Mouse (Mus musculus): ENCODE measurements at regions not wholly inside any gene's neighbourhood (a gene's known extent, or its start where the extent isn't known, plus 50 kb on each side); places are given as distances from the start of the nearest gene placed in this dataset.

GRCm38 (mm10) chr5:45266914-45267313, 183.1 kb downstream of the Qdpr start:
- Histone ChIP-seq H3K27me3 (replicated peaks) (no peaks in the 10 kb centered on the region), H3K36me3 (no peaks in the 10 kb centered on the region), H3K4me2 (no peak overlapping the region), H3K4me1 (no peaks in the 10 kb centered on the region), H3K27ac (no peak overlapping the region), H3K9me3 (no peaks in the 10 kb centered on the region), H3K4me3 (replicated peaks) (no peak overlapping the region), H3K9ac (no peak overlapping the region)
- WGBS = 55% methylated on average over 5 of the region's 5 CpGs
- no peak for ATAC-seq (ENCODE audit: insufficient read depth, low FRiP score, low read depth)

- Histone ChIP-seq H3K36me3 (no peaks in the 10 kb centered on the region), H3K4me1 (no peaks in the 10 kb centered on the region), H3K27me3 (replicated peaks) (no peaks in the 10 kb centered on the region), H3K4me2 (no peak overlapping the region), H3K9me3 (no peaks in the 10 kb centered on the region), H3K4me3 (replicated peaks) (no peak overlapping the region), H3K9ac (no peak overlapping the region), H3K27ac (no peak overlapping the region)
- no peak for ATAC-seq (ENCODE audit: insufficient read depth, low FRiP score, low read depth)
- 98% methylated on average over 1 of the region's 1 CpGs for WGBS
Observed at GRCm38 (mm10) chr5:45258486-45258885, 191.6 kb downstream of the Qdpr start.

GRCm38 (mm10) chr5:45256256-45256999, 193.6 kb downstream of the Qdpr start:
- no peak for ATAC-seq (ENCODE audit: insufficient read depth, low FRiP score, low read depth)
- H3K4me3 ChIP-seq (replicated peaks) = no peak overlapping the region
- 35% methylated on average over 9 of the region's 9 CpGs for WGBS
- H3K9ac ChIP-seq = no peak overlapping the region
- H3K4me2 ChIP-seq = no peak overlapping the region
- H3K27me3 ChIP-seq (replicated peaks) = no peaks in the 10 kb centered on the region
- H3K4me1 ChIP-seq = no peaks in the 10 kb centered on the region
- no peak overlapping the region for H3K27ac ChIP-seq
- H3K9me3 ChIP-seq = no peaks in the 10 kb centered on the region
- H3K36me3 ChIP-seq = no peaks in the 10 kb centered on the region

GRCm38 (mm10) chr5:45231856-45232255, 218.2 kb downstream of the Qdpr start:
- H3K4me3 ChIP-seq (replicated peaks) = no peak overlapping the region
- H3K4me1 ChIP-seq = no peaks in the 10 kb centered on the region
- H3K27ac ChIP-seq = no peak overlapping the region
- H3K36me3 ChIP-seq = no peaks in the 10 kb centered on the region
- no peak overlapping the region for H3K9ac ChIP-seq
- no peak overlapping the region for H3K4me2 ChIP-seq
- ATAC-seq (ENCODE audit: insufficient read depth, low FRiP score, low read depth) = no peak
- no peaks in the 10 kb centered on the region for H3K9me3 ChIP-seq
- WGBS = 74% methylated on average over 4 of the region's 4 CpGs
- no peaks in the 10 kb centered on the region for H3K27me3 ChIP-seq (replicated peaks)

- ATAC-seq (ENCODE audit: insufficient read depth, low FRiP score, low read depth) = no peak
- Histone ChIP-seq H3K9me3 (no peaks in the 10 kb centered on the region), H3K27ac (no peak overlapping the region), H3K9ac (no peak overlapping the region), H3K36me3 (no peaks in the 10 kb centered on the region), H3K4me1 (no peaks in the 10 kb centered on the region), H3K27me3 (replicated peaks) (no peaks in the 10 kb centered on the region), H3K4me3 (replicated peaks) (no peak overlapping the region), H3K4me2 (no peak overlapping the region)
- 52% methylated on average over 1 of the region's 1 CpGs for WGBS
Observed at GRCm38 (mm10) chr5:45230097-45230496, 219.9 kb downstream of the Qdpr start.

GRCm38 (mm10) chr5:45229477-45229876, 220.6 kb downstream of the Qdpr start:
- ATAC-seq (ENCODE audit: insufficient read depth, low FRiP score, low read depth) = no peak

GRCm38 (mm10) chr5:45228226-45228927, 221.7 kb downstream of the Qdpr start:
- Histone ChIP-seq H3K4me3 (replicated peaks) (no peak overlapping the region), H3K4me2 (no peak overlapping the region), H3K4me1 (no peaks in the 10 kb centered on the region), H3K27me3 (replicated peaks) (no peaks in the 10 kb centered on the region), H3K36me3 (no peaks in the 10 kb centered on the region), H3K27ac (no peak overlapping the region), H3K9ac (no peak overlapping the region), H3K9me3 (no peaks in the 10 kb centered on the region)
- WGBS = 79% methylated on average over 6 of the region's 6 CpGs
- ATAC-seq (ENCODE audit: insufficient read depth, low FRiP score, low read depth) = no peak

More at GRCm38 (mm10) chr5:45229477-45229876, 220.6 kb downstream of the Qdpr start:
- H3K4me2 ChIP-seq = no peak overlapping the region
- H3K4me3 ChIP-seq (replicated peaks) = no peak overlapping the region
- H3K27ac ChIP-seq = no peak overlapping the region
- no peaks in the 10 kb centered on the region for H3K36me3 ChIP-seq
- H3K4me1 ChIP-seq = no peaks in the 10 kb centered on the region
- no peaks in the 10 kb centered on the region for H3K9me3 ChIP-seq
- 61% methylated on average over 3 of the region's 3 CpGs for WGBS
- no peaks in the 10 kb centered on the region for H3K27me3 ChIP-seq (replicated peaks)
- no peak overlapping the region for H3K9ac ChIP-seq

GRCm38 (mm10) chr5:45220272-45220916, 229.6 kb downstream of the Qdpr start:
- no peak overlapping the region for H3K4me3 ChIP-seq (replicated peaks)
- H3K27ac ChIP-seq = peak overlapping the region; percentile 38; the same call in 1 of the 2 replicates
- no peak overlapping the region for H3K9ac ChIP-seq
- no peaks in the 10 kb centered on the region for H3K4me1 ChIP-seq
- no peaks in the 10 kb centered on the region for H3K36me3 ChIP-seq
- H3K9me3 ChIP-seq = no peaks in the 10 kb centered on the region
- H3K27me3 ChIP-seq (replicated peaks) = no peaks in the 10 kb centered on the region
- WGBS = 48% methylated on average over 6 of the region's 6 CpGs
- H3K4me2 ChIP-seq = no peak overlapping the region
- no peak; the same call in 1 of the 2 replicates for ATAC-seq (ENCODE audit: insufficient read depth, low FRiP score, low read depth)

- Histone ChIP-seq H3K4me3 (replicated peaks) (no peak overlapping the region), H3K9me3 (no peaks in the 10 kb centered on the region), H3K36me3 (no peaks in the 10 kb centered on the region), H3K27ac (no peak overlapping the region), H3K4me2 (no peak overlapping the region), H3K27me3 (replicated peaks) (no peaks in the 10 kb centered on the region), H3K4me1 (no peaks in the 10 kb centered on the region), H3K9ac (no peak overlapping the region)
- WGBS = 48% methylated on average over 1 of the region's 1 CpGs
- ATAC-seq (ENCODE audit: insufficient read depth, low FRiP score, low read depth) = no peak
Observed at GRCm38 (mm10) chr5:45219558-45219957, 230.5 kb downstream of the Qdpr start.

GRCm38 (mm10) chr5:45219101-45219500, 230.9 kb downstream of the Qdpr start:
- H3K9me3 ChIP-seq = no peaks in the 10 kb centered on the region
- no peak overlapping the region for H3K4me3 ChIP-seq (replicated peaks)
- H3K9ac ChIP-seq = no peak overlapping the region
- no peaks in the 10 kb centered on the region for H3K4me1 ChIP-seq
- no peaks in the 10 kb centered on the region for H3K36me3 ChIP-seq
- no peak for ATAC-seq (ENCODE audit: insufficient read depth, low FRiP score, low read depth)
- H3K4me2 ChIP-seq = no peak overlapping the region
- H3K27me3 ChIP-seq (replicated peaks) = no peaks in the 10 kb centered on the region
- WGBS = 71% methylated on average over 3 of the region's 3 CpGs
- no peak overlapping the region for H3K27ac ChIP-seq

- H3K27ac ChIP-seq = no peak overlapping the region
- no peak for ATAC-seq (ENCODE audit: insufficient read depth, low FRiP score, low read depth)
- no peaks in the 10 kb centered on the region for H3K9me3 ChIP-seq
- no peaks in the 10 kb centered on the region for H3K4me1 ChIP-seq
- H3K36me3 ChIP-seq = no peaks in the 10 kb centered on the region
- no peak overlapping the region for H3K4me2 ChIP-seq
- H3K27me3 ChIP-seq (replicated peaks) = no peaks in the 10 kb centered on the region
- H3K9ac ChIP-seq = no peak overlapping the region
- H3K4me3 ChIP-seq (replicated peaks) = no peak overlapping the region
Observed at GRCm38 (mm10) chr5:45214475-45214874, 235.6 kb downstream of the Qdpr start.

- Histone ChIP-seq H3K36me3 (no peaks in the 10 kb centered on the region), H3K4me2 (no peak overlapping the region), H3K27me3 (replicated peaks) (no peaks in the 10 kb centered on the region), H3K4me3 (replicated peaks) (no peak overlapping the region), H3K27ac (no peak overlapping the region), H3K4me1 (no peaks in the 10 kb centered on the region), H3K9ac (no peak overlapping the region), H3K9me3 (no peaks in the 10 kb centered on the region)
- ATAC-seq (ENCODE audit: insufficient read depth, low FRiP score, low read depth) = no peak
- WGBS = 79% methylated on average over 1 of the region's 1 CpGs
Observed at GRCm38 (mm10) chr5:45198408-45198807, 251.6 kb downstream of the Qdpr start.

Data from stomach, embryonic 15.5 days (tissue).